Mouse (Mus musculus) splenic B cell, adult 2 months (primary cell): ENCODE results near the gene Olfr1414.

Experiments used
- DNase-seq: peaks from one replicate; pipeline ENCODE4 v3.0.0-alpha.2; 2011; ENCODE audit warnings: low read depth, low spot score
- H3K27me3 ChIP-seq: 2 replicates; pipeline ENCODE4 v1.6.1; 2012; ENCODE audit warnings: mild to moderate bottlenecking, low read length, moderate library complexity, mixed read lengths; ENCODE audit not compliant: control insufficient read depth, poor library complexity, insufficient read depth, severe bottlenecking
- H3K36me3 ChIP-seq: 2 replicates; pipeline ENCODE4 v1.6.1; 2012; ENCODE audit warnings: mild to moderate bottlenecking, low read length, moderate library complexity, mixed read lengths; ENCODE audit not compliant: control insufficient read depth, poor library complexity, insufficient read depth, severe bottlenecking

Gene Olfr1414

DNA sequence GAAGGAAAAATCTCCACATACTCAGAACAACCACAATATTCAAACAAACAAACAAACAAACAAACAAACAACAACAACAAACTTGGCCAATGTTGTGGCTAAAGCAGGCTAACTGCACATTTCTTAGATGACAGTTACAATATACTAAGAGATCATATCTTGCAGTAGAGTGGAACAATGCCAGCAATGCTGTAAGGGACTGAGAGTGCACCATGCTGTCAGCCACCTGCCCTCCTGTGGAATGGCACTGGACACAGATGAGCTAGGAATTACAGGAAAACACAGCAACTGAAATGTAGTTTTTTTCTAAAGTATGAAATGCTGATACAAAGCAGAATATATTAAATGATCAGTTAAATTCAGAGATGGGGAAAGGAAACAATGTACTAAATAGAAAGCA is 60.7 kb downstream of the Olfr1414 start:
- peaks cover 20% of the 10 kb centered on the region for H3K36me3 ChIP-seq
- no peaks in the 10 kb centered on the region for H3K27me3 ChIP-seq
- no peak for DNase-seq
